Comparison of ENCODE assay signal across 8 mouse cellular contexts in genomic region chr2:24568555-24568954, GRCm38 (mm10).
DNase-seq lines count a peak whose midpoint lies in the region; TF ChIP-seq lines count a peak whose summit lies in the region.

No protein-coding gene starts in this region.

- no peak overlapping the region for H3K4me3 ChIP-seq in cortical plate, adult 2 months (ENCODE audit: insufficient read depth, low read length)

- no peak for TF ChIP-seq POLR2A in cortical plate, adult 2 months (IDR thresholded peaks at IDR 0.05; ENCODE audit: extremely low read depth, insufficient read depth, low read length)

- TF ChIP-seq CTCF in cortical plate, adult 2 months (IDR thresholded peaks at IDR 0.05; ENCODE audit: extremely low read depth, insufficient read depth, low read length), result peak; percentile 69

- peak; percentile 53 to 79 for DNase-seq in heart, postnatal 10 days
- no peak for DNase-seq in heart, adult 11 months
- DNase-seq in urinary bladder, postnatal 14 days (ENCODE audit: low spot score), result peak; percentile 13
- no peak for DNase-seq in urinary bladder, postnatal 4 days (ENCODE audit: low spot score in 2 of 2)
- peak; percentile 54 to 72 for DNase-seq in left cerebral cortex, postnatal 25 days (ENCODE audit: low spot score in 2 of 2)
- DNase-seq in telencephalon, adult 2 months (ENCODE audit: low read depth, low spot score), result peak; percentile 26
- DNase-seq in natural killer cell, adult 2 months (ENCODE audit: low spot score in 2 of 2), result no peak

- H3K4me1 ChIP-seq in cortical plate, adult 2 months (ENCODE audit: control insufficient read depth, insufficient read depth, low read length), result no peaks in the 10 kb centered on the region

- intact Hi-C loops in heart, postnatal 10 days (cut with DNase I), result loop anchor here (1.0 to 5.0 kb wide), 4 partner anchors 78 to 272 kb away; no protein-coding TSS in a partner anchor
- intact Hi-C loops in left cerebral cortex, postnatal 25 days (cut with DNase I), result loop anchor here (1.0 to 10.0 kb wide), 4 partner anchors 159 to 1254 kb away; no protein-coding TSS in a partner anchor

- H3K27ac ChIP-seq in cortical plate, adult 2 months (ENCODE audit: insufficient read depth, low read length), result no peak overlapping the region

Comparison
In these comparisons a context has a peak if more than half of its experiments do, and no peak if none do; other contexts are left out.
1. DNase-seq: peak in heart, postnatal 10 days (2 of 2), urinary bladder, postnatal 14 days (single experiment), left cerebral cortex, postnatal 25 days (2 of 2) and telencephalon, adult 2 months (single experiment); none in heart, adult 11 months (single experiment), urinary bladder, postnatal 4 days (0 of 2) and natural killer cell, adult 2 months (0 of 2).